Mouse (Mus musculus): ENCODE measurements around the gene Mipep.
A peak's percentile ranks its signal among the peaks of the same experiment; 100 is the strongest.

Mipep gene

DNA sequence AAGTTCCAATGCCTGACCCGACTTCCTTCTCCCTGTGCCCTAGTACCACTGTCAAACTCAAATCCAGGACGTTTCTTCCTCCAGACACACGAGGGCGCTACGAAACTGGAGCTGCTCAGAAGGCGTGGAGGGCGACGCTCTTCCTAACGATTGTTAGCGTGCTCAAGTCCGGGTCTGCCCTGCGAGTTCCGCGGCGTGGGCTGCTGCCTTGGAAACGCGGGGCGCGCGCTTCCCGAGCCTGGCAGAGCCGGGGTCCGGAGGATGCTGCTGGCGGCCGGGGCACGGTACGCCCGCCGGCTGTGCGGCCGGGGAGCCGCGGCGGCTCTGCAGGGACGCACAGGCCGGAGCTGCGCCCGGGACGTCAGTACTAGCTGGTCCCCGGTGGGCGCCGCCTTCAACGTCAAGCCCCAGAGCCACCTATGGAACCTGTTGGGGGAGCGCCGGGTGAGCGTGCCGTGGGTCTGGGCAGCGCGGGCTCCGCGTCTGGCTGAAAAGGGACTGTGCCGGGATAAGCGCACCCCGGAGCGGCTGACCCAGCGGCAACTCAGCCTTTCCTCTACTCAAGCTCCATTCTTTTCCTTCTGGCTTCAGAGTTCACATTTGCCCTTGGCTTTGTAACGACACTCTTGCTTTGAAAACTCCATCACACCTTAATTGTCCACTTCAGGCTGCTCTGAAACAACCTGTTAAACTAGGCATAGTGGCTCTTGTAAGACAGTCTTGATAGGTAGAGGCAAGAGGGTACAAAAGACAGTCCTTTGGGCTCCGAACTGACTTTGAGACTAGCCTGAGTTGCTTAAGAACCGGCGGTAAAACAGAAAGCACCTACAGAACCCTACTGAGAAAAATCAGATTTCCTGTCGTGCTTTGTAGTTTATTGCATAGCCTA is at the start of gene Mipep:
Mipep (plus strand) TSS at position 147 of the 889 bp plus-strand sequence.
- DNase-seq, result peak; percentile 80

DNA sequence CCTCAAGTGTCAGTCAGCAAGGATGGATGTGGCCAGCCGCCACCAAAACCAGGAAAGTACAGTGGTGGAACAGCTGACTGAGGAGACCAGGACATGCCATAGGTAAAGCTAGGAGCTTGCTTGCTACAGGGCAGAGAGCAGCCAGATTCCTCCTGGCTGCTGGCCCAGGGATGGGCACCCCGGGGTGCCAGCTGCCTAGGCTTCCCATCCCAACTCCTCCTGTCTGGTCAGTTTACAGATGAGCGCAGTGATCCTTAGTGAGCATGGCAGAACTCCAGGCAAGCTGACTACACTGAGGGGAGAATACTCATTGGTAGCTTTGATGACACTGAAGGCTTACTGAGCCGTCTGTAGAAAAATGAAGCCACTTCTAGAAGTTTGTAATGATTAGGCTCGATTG is 49.2 kb upstream of the Mipep start:
- DNase-seq, result no peak

DNA sequence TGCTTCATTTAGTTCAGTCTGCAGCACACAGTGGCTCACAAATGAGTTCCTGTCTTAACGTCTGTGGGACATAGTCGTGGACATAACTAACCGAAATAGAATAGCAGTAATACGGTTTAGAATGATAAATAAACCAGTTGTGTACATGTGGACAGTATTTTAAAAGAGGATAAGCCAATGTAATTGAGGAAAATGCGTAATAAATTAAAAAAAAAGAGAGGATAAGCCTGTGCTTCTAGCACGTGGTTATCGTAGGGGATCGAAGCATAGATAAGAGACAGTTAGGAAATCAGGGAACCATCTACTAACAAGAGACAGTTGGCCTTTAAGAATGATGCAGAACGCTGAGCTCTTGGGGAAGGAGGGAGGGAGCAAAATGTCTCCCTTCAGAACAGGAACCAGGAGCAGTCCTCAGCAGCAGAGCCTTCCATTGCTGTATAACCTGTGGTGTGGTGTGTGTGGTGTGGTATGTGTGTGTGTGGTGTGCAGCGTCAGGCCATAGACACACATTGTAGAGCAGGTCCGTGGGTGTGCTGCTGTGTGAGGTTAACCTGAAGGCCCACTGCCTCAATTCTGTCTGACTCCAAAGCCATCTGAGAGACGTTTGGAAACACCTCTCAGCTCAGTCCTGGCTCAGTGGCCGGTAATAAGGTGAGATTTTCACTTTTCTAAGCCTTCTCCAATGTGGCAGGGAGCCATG is 48.4 kb upstream of the Mipep start:
- no peak for DNase-seq

DNA sequence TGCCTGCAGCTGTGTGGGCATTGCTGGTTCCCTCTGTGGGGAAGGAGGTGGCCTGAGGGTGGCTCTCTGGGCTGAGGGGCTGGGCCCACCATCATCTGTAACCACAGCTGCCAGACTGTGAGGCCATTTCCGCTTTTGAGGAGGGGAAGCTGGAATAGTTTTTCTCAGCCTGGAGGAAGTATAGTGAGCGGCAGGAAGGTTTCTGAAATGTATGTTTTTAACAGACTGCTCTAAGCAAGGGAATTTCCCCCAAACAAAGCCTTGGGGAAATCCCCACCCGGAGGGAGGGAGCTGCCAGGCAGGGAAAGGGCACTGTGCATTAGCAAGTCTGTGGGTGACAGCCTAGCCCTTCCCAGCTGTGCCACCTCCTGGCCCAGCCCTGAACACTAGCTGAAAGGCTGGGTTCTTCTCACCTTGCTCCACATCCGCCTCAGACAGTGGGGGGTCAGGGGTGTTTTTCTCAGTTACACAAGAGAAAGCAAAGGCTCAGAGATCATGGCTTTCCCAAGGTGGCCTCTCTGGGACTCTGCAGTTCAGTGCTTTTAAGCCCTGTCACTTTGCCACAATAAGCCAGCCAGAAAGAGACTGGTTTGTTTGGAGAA is 47.7 kb upstream of the Mipep start:
- no peak for DNase-seq

DNA sequence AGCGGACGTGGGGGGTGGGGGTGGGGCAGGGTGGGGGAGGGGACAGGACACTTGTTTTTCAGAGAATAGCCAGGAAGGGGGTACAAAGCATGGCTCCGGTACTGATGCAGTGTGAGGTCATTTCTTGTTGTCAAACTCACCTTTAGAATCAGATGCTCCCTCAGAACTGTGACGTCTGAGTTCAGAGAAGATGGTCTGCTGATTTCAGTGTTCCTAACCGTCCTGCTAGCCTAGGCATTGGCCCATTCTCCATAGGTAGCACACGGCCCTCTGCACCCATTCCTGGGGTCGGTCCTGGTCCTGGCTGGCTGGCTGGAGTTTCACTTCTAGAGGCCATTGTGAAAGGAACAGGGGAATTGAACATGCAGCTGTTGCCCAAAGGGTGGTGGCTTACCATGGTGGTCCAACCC is 47.2 kb upstream of the Mipep start:
- DNase-seq, result no peak

DNA sequence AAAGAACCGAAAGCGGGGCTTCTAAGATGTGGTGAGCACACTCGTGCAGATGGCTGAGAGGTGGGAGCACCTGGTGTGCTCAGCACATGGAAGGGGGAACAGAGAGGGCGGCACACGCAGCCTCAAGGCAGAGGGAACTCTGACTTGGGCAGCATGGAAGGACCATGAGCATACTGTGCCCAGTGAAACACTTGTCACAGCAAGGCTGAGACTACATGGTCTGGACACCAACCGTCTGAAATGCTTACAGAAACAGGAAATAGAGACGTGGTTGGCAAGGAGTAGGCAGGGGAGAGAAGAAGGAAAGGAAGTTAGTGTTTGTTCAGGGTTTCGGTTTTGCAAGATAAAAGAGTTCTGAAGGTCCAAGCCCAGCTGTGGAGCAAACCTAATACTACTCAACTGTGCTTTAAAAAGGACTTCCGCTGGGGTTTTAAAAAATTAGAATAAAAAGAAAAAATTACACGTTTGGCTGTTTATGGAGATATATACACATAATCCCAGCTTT is 45.9 kb upstream of the Mipep start:
- no peak for DNase-seq

DNA sequence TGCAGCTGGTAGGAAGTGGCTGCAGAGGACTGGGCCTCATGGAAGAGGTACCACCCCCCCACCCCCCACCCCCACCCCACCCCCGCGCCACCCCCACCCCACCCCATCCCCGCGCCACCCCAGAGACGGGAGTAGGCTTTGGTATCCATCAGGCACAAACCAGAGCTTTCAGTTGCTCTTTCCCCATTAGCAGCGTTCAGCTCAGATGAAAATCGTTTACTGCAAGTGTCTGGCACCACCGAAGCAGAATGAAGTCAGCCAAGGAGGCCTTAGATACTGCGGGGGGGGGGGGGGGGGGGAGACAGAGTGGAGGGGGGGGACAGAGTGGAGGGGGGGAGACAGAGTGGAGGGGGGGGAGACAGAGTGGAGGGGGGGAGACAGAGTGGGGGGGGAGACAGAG is 45.2 kb upstream of the Mipep start:
- no peak for DNase-seq

DNA sequence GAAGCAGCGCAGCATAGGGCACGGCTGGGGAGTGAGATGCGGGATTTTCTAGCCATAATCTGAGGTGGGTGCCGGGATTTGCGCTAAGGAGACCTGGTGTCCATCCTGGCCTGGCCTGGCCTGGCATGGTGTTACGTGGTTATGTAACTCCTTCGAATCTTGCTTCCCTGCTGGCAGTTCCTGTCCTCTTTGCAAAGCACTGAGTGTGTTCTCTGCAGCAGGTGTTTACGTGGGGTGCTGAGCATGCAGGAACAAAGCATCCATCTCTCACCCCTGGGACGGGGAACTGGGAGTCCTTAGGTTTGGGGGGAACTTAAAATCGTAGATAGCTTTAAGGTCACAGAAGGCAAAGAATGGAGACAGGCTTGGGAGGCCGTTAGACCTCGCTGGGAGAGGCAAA is 44.8 kb upstream of the Mipep start:
- DNase-seq, result no peak

DNA sequence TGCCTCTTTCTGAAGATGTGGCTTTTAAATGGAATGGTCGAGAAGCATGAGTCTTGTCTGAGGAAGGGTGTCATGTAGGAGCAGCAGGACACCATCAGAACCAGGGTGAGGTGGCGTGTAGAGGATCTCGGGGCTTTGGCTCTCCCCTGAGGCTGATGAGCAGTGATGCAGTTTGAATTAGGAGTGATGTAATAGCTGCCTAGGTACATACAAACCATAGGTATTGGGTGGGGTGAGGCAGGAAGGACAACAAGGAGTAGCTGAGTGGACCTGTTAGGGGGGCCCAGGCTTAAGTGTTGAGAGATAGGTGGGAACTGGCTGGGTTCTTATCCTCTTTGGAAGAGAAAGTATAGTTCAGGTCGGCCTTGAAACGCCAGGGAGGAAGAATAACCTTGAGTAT is 43.9 kb upstream of the Mipep start:
- DNase-seq, result no peak

DNA sequence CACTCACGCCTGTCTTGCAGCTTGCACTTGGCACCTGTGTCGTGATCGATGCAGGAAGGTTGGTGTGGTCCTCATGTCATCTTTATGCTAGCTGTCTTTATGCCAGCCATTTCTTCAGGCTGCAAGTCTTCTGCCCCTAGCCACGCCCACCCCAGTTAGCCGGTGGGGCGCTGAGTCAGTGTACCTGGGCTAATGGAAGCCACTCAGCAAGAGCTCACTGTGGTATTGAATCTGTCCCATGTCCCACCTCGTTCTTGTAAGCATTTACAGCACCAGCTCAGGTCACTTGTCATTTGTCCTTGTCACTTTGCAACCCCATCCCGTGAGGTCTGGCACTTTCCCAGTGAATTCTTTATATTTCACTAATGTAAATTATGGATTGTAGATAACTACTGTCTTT is 43.3 kb upstream of the Mipep start:
- no peak for DNase-seq

DNA sequence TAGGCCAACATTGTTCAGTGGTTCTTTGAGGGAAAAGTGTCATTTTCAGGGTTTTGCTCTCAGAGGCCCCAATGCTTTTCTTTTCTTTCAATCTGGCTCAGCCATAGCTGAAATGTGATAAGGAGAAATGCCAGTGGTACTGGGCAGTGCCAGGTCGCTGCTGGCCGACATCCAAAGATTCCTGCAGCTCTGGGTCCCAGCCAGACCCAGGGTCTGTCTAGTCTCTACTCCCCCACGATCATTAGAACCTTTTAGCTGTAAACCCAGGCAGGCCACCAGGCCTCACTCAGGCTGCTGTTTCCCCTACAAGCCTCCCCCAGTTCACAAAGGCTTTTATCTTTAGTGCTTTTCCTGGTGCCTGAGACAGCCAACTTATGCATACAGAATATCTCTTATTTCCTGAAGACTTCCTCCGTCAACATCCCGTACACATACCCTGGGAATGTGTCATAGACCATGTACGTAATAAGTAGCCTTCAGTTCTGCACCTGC is 42.8 kb upstream of the Mipep start:
- no peak for DNase-seq

DNA sequence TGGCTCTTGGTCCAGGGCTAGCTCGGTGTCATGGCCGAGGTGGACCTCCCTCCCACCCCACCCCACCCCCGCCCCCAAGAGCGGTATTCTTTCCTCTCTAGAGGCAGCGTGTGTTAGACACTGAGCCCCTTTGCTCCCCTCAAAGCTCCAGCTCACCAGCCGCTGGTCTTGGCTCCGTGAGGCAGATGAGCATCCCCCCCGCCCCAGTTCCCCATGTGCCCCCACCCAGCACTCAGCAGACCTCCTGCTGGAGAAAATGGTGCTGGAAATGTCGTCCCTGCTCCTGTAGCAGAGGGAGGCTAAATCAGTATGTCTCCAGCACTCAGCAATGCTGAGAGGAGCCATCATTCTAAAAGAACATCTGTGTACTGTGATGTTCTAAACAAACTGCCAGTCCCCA is 40.7 kb upstream of the Mipep start:
- DNase-seq, result no peak

DNA sequence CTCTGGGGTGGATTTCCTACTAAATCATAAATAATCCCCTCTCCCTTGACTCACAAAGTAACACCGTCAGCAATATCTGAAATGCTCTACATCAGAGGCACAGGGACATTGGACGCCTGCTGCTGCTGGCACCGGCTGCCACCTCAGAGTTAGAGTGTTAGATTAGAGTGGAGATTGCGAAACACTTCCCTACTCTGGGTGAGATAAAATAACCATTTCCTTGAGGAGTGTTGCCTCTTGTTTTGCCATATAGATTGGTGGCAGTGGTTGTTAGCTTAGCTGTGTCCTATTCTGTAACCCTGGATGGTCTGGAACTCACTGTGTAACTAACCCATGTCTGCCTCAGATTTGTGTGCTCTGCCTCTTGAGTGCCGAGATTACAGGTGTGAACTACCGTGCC is 39.2 kb upstream of the Mipep start:
- DNase-seq, result no peak

DNA sequence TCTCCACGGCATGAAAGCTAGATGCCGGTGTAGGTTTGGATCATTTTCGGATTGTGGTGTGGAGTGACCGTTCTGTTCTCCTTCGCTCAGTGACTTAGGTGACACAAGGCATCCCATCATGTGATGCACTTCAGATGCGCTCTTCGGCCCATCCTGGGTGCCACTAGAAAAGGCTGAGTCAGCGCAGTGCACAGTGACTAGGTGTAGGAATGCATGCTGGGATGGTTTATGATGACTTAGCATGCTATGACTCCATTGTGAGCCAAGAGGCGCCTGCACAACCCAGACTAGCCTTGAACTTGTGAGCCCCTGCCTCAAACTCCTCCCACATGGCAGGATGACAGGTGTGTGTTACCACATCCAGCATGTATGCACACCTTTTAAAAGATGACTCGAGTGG is 38.2 kb upstream of the Mipep start:
- no peak for DNase-seq

DNA sequence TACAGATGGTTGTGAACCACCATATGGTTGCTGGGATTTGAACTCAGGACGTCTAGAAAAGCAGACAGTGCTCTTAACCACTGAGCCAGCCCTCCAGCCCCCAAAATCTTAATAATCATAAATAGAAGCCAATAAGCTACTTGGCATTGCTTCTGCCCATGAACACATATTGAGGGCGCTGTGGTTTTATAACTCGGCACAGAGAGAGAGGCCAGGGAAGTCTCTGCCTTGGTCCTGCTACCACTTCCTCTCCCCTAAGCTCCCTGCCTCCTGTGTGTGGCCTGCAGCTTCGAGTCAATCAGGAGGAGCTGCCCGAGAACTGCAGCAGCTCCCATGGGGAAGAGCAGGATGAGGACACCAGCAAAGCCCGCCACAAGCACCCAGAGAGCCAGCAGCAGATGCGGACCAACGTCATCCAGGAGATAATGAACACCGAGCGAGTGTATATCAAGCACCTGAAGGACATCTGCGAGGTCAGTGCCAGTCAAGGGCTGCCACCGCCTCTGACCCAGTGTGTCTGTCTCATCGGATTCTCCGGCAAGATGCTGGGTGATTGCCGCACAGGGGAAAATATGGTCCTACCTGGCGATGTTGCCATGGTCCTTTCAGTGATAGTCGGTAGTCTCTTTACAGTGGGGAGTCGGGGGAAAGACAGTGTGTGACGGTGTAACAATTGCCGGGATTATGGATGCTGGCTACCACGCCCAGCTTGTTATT is 37.1 kb upstream of the Mipep start:
- no peak for DNase-seq

DNA sequence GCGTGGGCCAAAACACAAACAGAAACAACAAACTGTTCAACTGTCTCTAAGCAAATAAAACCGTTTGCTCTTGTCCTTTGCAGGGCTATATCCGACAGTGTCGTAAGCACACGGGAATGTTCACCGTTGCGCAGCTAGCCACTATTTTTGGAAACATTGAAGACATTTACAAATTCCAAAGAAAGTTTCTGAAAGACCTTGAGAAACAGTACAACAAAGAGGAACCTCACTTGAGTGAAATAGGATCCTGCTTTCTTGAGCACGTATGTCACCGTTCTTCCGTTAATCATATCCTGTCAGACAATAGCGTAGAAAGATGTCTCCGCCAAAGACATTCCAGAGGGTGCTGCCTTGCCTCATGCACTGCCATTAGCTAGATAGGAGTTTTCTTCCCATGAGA is 34.5 kb upstream of the Mipep start:
- no peak for DNase-seq

DNA sequence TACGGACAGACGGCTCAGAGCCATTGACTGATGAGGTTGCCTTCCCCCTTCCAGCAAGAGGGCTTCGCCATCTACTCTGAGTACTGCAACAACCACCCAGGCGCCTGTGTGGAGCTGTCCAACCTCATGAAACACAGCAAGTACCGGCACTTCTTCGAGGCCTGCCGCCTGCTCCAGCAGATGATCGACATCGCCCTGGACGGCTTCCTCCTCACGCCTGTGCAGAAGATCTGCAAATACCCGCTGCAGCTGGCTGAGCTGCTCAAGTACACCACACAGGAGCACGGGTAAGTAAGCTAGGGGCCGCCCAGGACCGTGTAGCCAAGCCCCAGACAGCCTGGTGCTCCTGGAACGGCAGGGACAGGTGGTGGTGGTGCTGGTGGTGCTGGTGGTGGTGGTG is 32.8 kb upstream of the Mipep start:
- no peak for DNase-seq

DNA sequence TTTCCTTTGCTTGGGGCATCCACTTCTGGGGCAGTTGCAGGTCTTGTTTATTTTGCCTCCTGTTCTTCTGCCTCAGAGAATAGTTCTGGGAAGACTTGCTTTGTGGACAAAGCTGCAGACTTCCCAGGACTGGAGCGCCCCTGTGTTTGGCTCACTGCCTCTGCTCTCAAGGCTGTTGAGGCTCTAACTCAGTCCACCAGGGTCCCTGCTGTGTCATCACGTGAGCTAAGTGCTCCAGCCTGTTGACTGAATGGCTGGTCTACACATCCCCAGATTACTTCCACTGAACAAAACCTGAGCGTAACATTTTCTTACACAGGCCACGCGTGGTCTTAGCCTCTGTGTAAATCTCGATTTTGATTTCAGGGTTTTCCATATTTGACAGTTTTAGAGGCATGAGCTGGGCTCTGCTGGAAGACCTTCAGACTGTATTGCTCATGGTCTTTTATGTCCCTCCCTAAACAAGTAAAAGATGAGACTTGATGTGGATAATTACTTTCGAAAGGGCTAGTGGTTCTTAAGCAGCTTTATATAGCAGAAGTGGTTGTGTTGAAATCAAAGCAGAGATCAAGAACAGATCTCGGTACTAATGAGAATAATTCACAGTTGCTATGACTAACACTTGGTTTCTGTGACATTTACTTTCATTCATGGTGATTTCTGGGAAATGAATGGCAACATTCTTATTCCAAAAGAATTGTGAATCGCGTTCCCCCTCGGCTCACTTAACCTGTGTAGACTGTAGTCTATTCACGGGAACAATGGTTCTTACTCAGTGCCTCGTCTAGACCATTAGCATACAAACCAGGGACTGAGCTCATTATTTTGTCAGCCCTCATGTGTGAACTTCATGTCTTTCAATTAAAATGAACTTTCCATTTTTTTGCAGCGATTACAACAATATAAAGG is 31.2 kb upstream of the Mipep start:
- no peak for DNase-seq

DNA sequence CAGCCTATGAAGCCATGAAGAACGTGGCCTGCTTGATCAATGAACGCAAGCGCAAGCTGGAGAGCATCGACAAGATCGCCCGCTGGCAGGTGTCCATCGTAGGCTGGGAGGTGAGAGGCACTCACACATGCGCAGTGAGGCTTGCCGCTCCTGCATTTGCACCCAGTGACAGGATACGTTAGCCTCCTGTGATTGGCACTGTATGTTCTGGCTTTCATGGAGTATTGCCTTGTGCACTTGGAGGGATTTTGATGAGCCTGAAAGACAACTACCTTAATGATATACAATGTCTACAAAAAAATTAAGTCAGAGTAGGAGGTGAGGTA is 30.6 kb upstream of the Mipep start:
- DNase-seq, result no peak

DNA sequence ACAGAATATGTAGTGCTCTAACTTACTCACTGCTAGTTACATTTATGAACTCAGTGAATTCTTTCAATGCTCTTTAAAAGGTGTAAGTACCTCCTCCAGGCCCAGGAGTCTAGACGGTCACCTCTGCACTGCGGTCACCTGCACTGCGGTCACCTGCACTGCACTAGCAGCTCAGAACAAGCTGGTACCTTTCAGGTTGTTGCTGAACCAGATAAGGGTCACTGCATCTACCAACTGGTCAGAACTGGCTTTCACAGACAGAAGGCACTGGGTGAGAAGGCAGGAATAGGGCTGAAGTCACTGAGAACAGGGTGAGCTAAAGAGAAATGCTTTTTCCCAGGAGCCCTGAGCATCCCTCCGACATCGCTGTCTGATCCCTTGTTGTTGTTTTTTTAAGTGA is 29.7 kb upstream of the Mipep start:
- peak; percentile 71 for DNase-seq

DNA sequence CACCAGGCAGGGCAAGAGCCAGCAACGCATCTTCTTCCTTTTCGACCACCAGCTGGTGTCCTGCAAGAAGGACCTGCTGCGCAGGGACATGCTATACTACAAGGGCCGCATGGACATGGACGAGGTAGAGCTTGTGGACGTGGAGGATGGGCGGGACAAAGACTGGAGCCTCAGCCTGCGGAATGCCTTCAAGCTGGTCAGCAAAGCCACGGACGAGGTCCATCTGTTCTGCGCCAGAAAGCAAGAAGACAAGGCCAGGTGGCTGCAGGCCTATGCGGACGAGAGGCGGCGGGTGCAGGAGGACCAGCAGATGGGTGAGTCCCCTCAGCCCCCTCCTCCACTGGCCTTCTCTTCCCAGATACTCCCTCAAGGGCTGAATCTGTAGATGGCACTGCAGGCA is 28.1 kb upstream of the Mipep start:
- DNase-seq, result no peak

DNA sequence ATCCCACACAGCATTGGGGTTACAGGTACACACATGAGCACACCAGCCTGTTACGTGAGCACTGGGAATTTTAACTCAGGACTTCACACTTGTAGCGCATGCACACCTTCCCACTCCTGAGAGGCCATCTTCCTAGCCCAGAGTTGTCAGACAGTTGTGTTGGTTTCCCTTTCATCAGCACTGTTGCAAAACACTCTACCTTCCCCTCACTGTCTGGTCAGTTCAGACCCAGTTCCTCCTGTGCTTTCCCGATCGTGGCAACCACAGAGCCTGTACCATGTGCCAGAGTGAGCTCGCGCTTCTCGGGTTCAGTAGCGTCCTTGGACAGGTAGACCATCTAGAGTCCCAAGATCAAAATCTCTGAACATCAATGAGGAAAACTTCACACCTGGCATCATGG is 27.1 kb upstream of the Mipep start:
- DNase-seq, result no peak

All from kidney, adult 11 months (tissue).